Mouse (Mus musculus): ENCODE data around the gene Cyp2w1.
"Not testable (repeated sequence)": the region's sequence is repeated elsewhere in the genome, so short reads cannot be mapped to it uniquely, and the experiment has no call there.

The Cyp2w1 gene

GRCm38 (mm10) chr5:139384531-139384930, 32.1 kb downstream of the Cyp2w1 start:
- DNase-seq (ENCODE audit: low read depth): peak; percentile 86

- DNase-seq (ENCODE audit: low read depth): no peak
Measured at GRCm38 (mm10) chr5:139386047-139386446, 33.6 kb downstream of the Cyp2w1 start.

GRCm38 (mm10) chr5:139387329-139388194, 35.1 kb downstream of the Cyp2w1 start:
- no peak for DNase-seq (ENCODE audit: low read depth)

- no peak for DNase-seq (ENCODE audit: low read depth)
Measured at GRCm38 (mm10) chr5:139388195-139388570, 35.8 kb downstream of the Cyp2w1 start.

- DNase-seq (ENCODE audit: low read depth): peak; percentile 64
Measured at GRCm38 (mm10) chr5:139388694-139389675, 36.6 kb downstream of the Cyp2w1 start.

GRCm38 (mm10) chr5:139389676-139390061, 37.3 kb downstream of the Cyp2w1 start:
- peak; percentile 36 for DNase-seq (ENCODE audit: low read depth)

GRCm38 (mm10) chr5:139390324-139391119, 38.1 kb downstream of the Cyp2w1 start:
- not testable (repeated sequence) for DNase-seq (ENCODE audit: low read depth)

GRCm38 (mm10) chr5:139391309-139391990, 39.0 kb downstream of the Cyp2w1 start:
- DNase-seq (ENCODE audit: low read depth): no peak

GRCm38 (mm10) chr5:139392219-139393196, 40.1 kb downstream of the Cyp2w1 start:
- DNase-seq (ENCODE audit: low read depth): no peak

GRCm38 (mm10) chr5:139393197-139393588, 40.8 kb downstream of the Cyp2w1 start:
- no peak for DNase-seq (ENCODE audit: low read depth)

- DNase-seq (ENCODE audit: low read depth): no peak
Measured at GRCm38 (mm10) chr5:139394399-139394798, 42.0 kb downstream of the Cyp2w1 start.

- DNase-seq (ENCODE audit: low read depth): no peak
Measured at GRCm38 (mm10) chr5:139395528-139395927, 43.1 kb downstream of the Cyp2w1 start.

- DNase-seq (ENCODE audit: low read depth): no peak
Measured at GRCm38 (mm10) chr5:139397359-139397916, 45.0 kb downstream of the Cyp2w1 start.

- peak; percentile 94 for DNase-seq (ENCODE audit: low read depth)
Measured at GRCm38 (mm10) chr5:139397959-139398753, 45.7 kb downstream of the Cyp2w1 start.

- DNase-seq (ENCODE audit: low read depth): no peak
Measured at GRCm38 (mm10) chr5:139398786-139399185, 46.4 kb downstream of the Cyp2w1 start.

GRCm38 (mm10) chr5:139399991-139400390, 47.6 kb downstream of the Cyp2w1 start:
- DNase-seq (ENCODE audit: low read depth): no peak

GRCm38 (mm10) chr5:139402106-139402505, 49.7 kb downstream of the Cyp2w1 start:
- no peak for DNase-seq (ENCODE audit: low read depth)

- no peak for DNase-seq (ENCODE audit: low read depth)
Measured at GRCm38 (mm10) chr5:139403692-139404260, 51.4 kb downstream of the Cyp2w1 start.
